Mouse (Mus musculus): ENCODE results near the gene Klf7. TPM values are rescaled to one million over a fixed set of nuclear protein-coding genes. Genes with fewer than 3 reads are reported as not detected.

Gene Klf7
- polyA plus RNA-seq, 1 experiment = 3.9 TPM

GRCm38 (mm10) chr1:64055210-64055609 is 66.9 kb downstream of the Klf7 start:
- TF ChIP-seq SRF (IDR thresholded peaks at IDR 0.05; ENCODE audit: control insufficient read depth, insufficient read length, low read depth) (no peak), REST (IDR thresholded peaks at IDR 0.05; ENCODE audit: insufficient read depth, insufficient read length) (no peak), TCF3 (IDR thresholded peaks at IDR 0.05; ENCODE audit: insufficient read length, low read depth) (no peak), POLR2A (IDR thresholded peaks at IDR 0.05; ENCODE audit: insufficient read length, low read depth) (no peak), TCF12 (IDR thresholded peaks at IDR 0.05; ENCODE audit: insufficient read depth, poor library complexity, severe bottlenecking) (no peak), MYOG (IDR thresholded peaks at IDR 0.05; ENCODE audit: control insufficient read depth in 1 of 3, insufficient read depth in 1 of 3, insufficient read length in 2 of 3, low read depth in 2 of 3) (no peak), E2F4 (IDR thresholded peaks at IDR 0.05; ENCODE audit: insufficient read depth) (no peak), CEBPB (IDR thresholded peaks at IDR 0.05; ENCODE audit: insufficient read depth, poor library complexity, severe bottlenecking) (no peak), USF1 (IDR thresholded peaks at IDR 0.05; ENCODE audit: low read depth) (no peak), MYOD1 (IDR thresholded peaks at IDR 0.05; ENCODE audit: control insufficient read depth in 1 of 3, insufficient read length in 2 of 3, low read depth in 2 of 3) (no peak), MAX (IDR thresholded peaks at IDR 0.05; ENCODE audit: low read depth) (no peak), POLR2AphosphoS2 (IDR thresholded peaks at IDR 0.05; ENCODE audit: insufficient read length, low read depth) (no peak)
- peaks cover 26% of the 10 kb centered on the region for H3K79me2 ChIP-seq (ENCODE audit: control insufficient read depth, insufficient read depth)

GRCm38 (mm10) chr1:64052069-64052750 is 69.9 kb downstream of the Klf7 start:
- no peaks in the 10 kb centered on the region for H3K27me3 ChIP-seq (ENCODE audit: control insufficient read depth, insufficient read depth, insufficient read length)
- TF ChIP-seq E2F4 (IDR thresholded peaks at IDR 0.05; ENCODE audit: insufficient read depth) (no peak), CEBPB (IDR thresholded peaks at IDR 0.05; ENCODE audit: insufficient read depth, poor library complexity, severe bottlenecking) (no peak), MYOG (IDR thresholded peaks at IDR 0.05; ENCODE audit: control insufficient read depth in 1 of 3, insufficient read depth in 1 of 3, insufficient read length in 2 of 3, low read depth in 2 of 3) (no peak), POLR2AphosphoS2 (IDR thresholded peaks at IDR 0.05; ENCODE audit: insufficient read length, low read depth) (no peak), USF1 (IDR thresholded peaks at IDR 0.05; ENCODE audit: low read depth) (no peak), MYOD1 (IDR thresholded peaks at IDR 0.05; ENCODE audit: control insufficient read depth in 1 of 3, insufficient read length in 2 of 3, low read depth in 2 of 3) (no peak), TCF3 (IDR thresholded peaks at IDR 0.05; ENCODE audit: insufficient read length, low read depth) (no peak), REST (IDR thresholded peaks at IDR 0.05; ENCODE audit: insufficient read depth, insufficient read length) (no peak), POLR2A (IDR thresholded peaks at IDR 0.05; ENCODE audit: insufficient read length, low read depth) (no peak), TCF12 (IDR thresholded peaks at IDR 0.05; ENCODE audit: insufficient read depth, poor library complexity, severe bottlenecking) (no peak), SRF (IDR thresholded peaks at IDR 0.05; ENCODE audit: control insufficient read depth, insufficient read length, low read depth) (no peak), MAX (IDR thresholded peaks at IDR 0.05; ENCODE audit: low read depth) (no peak)
- no peak overlapping the region for H3K4me3 ChIP-seq
- H3ac ChIP-seq (ENCODE audit: control insufficient read depth, insufficient read length) = no peak overlapping the region
- H3K4me2 ChIP-seq (ENCODE audit: low read depth) = no peak overlapping the region
- H3K79me2 ChIP-seq (ENCODE audit: control insufficient read depth, insufficient read depth) = peaks cover 35% of the 10 kb centered on the region
- H3K36me3 ChIP-seq (ENCODE audit: control insufficient read depth, insufficient read depth) = no peaks in the 10 kb centered on the region

More at GRCm38 (mm10) chr1:64055210-64055609, 66.9 kb downstream of the Klf7 start:
- no peak overlapping the region for H3K4me2 ChIP-seq (ENCODE audit: low read depth)
- H3K27me3 ChIP-seq (ENCODE audit: control insufficient read depth, insufficient read depth, insufficient read length) = no peaks in the 10 kb centered on the region
- no peaks in the 10 kb centered on the region for H3K36me3 ChIP-seq (ENCODE audit: control insufficient read depth, insufficient read depth)
- no peak overlapping the region for H3ac ChIP-seq (ENCODE audit: control insufficient read depth, insufficient read length)
- H3K4me3 ChIP-seq = no peak overlapping the region

GRCm38 (mm10) chr1:64048567-64048966 is 73.5 kb downstream of the Klf7 start:
- Histone ChIP-seq H3K4me3 (no peak overlapping the region), H3K36me3 (ENCODE audit: control insufficient read depth, insufficient read depth) (no peaks in the 10 kb centered on the region), H3K27me3 (ENCODE audit: control insufficient read depth, insufficient read depth, insufficient read length) (no peaks in the 10 kb centered on the region), H3K79me2 (ENCODE audit: control insufficient read depth, insufficient read depth) (peaks cover 50% of the 10 kb centered on the region), H3ac (ENCODE audit: control insufficient read depth, insufficient read length) (no peak overlapping the region), H3K4me2 (ENCODE audit: low read depth) (no peak overlapping the region)
- TF ChIP-seq REST (IDR thresholded peaks at IDR 0.05; ENCODE audit: insufficient read depth, insufficient read length) (no peak), USF1 (IDR thresholded peaks at IDR 0.05; ENCODE audit: low read depth) (no peak), SRF (IDR thresholded peaks at IDR 0.05; ENCODE audit: control insufficient read depth, insufficient read length, low read depth) (no peak), POLR2A (IDR thresholded peaks at IDR 0.05; ENCODE audit: insufficient read length, low read depth) (no peak), POLR2AphosphoS2 (IDR thresholded peaks at IDR 0.05; ENCODE audit: insufficient read length, low read depth) (no peak), E2F4 (IDR thresholded peaks at IDR 0.05; ENCODE audit: insufficient read depth) (no peak), TCF12 (IDR thresholded peaks at IDR 0.05; ENCODE audit: insufficient read depth, poor library complexity, severe bottlenecking) (no peak), MYOG (IDR thresholded peaks at IDR 0.05; ENCODE audit: control insufficient read depth in 1 of 3, insufficient read depth in 1 of 3, insufficient read length in 2 of 3, low read depth in 2 of 3) (no peak), TCF3 (IDR thresholded peaks at IDR 0.05; ENCODE audit: insufficient read length, low read depth) (no peak), CEBPB (IDR thresholded peaks at IDR 0.05; ENCODE audit: insufficient read depth, poor library complexity, severe bottlenecking) (no peak), MYOD1 (IDR thresholded peaks at IDR 0.05; ENCODE audit: control insufficient read depth in 1 of 3, insufficient read length in 2 of 3, low read depth in 2 of 3) (no peak), MAX (IDR thresholded peaks at IDR 0.05; ENCODE audit: low read depth) (no peak)

GRCm38 (mm10) chr1:64046802-64047156 is 75.3 kb downstream of the Klf7 start:
- TF ChIP-seq E2F4 (IDR thresholded peaks at IDR 0.05; ENCODE audit: insufficient read depth) = no peak
- TF ChIP-seq POLR2AphosphoS2 (IDR thresholded peaks at IDR 0.05; ENCODE audit: insufficient read length, low read depth) = no peak
- no peak for TF ChIP-seq REST (IDR thresholded peaks at IDR 0.05; ENCODE audit: insufficient read depth, insufficient read length)
- TF ChIP-seq USF1 (IDR thresholded peaks at IDR 0.05; ENCODE audit: low read depth) = no peak
- TF ChIP-seq CEBPB (IDR thresholded peaks at IDR 0.05; ENCODE audit: insufficient read depth, poor library complexity, severe bottlenecking) = no peak
- no peak for TF ChIP-seq SRF (IDR thresholded peaks at IDR 0.05; ENCODE audit: control insufficient read depth, insufficient read length, low read depth)
- TF ChIP-seq MYOG (IDR thresholded peaks at IDR 0.05; ENCODE audit: control insufficient read depth in 1 of 3, insufficient read depth in 1 of 3, insufficient read length in 2 of 3, low read depth in 2 of 3) = no peak
- no peak overlapping the region for H3ac ChIP-seq (ENCODE audit: control insufficient read depth, insufficient read length)

More at GRCm38 (mm10) chr1:64046802-64047156, 75.3 kb downstream of the Klf7 start:
- peaks cover under 1% of the 10 kb centered on the region for H3K36me3 ChIP-seq (ENCODE audit: control insufficient read depth, insufficient read depth)
- no peak overlapping the region for H3K4me3 ChIP-seq
- H3K79me2 ChIP-seq (ENCODE audit: control insufficient read depth, insufficient read depth) = peaks cover 43% of the 10 kb centered on the region
- H3K4me2 ChIP-seq (ENCODE audit: low read depth) = no peak overlapping the region
- H3K27me3 ChIP-seq (ENCODE audit: control insufficient read depth, insufficient read depth, insufficient read length) = no peaks in the 10 kb centered on the region
